Mouse (Mus musculus): ENCODE results near the gene Ddx49. TPM values are rescaled to one million over a fixed set of nuclear protein-coding genes. Genes with fewer than 3 reads are reported as not detected.
A peak's percentile ranks its signal among the peaks of the same experiment; 100 is the strongest.

Gene Ddx49
- polyA plus RNA-seq, 1 experiment from 2014 or later = 53.8 TPM

DNA sequence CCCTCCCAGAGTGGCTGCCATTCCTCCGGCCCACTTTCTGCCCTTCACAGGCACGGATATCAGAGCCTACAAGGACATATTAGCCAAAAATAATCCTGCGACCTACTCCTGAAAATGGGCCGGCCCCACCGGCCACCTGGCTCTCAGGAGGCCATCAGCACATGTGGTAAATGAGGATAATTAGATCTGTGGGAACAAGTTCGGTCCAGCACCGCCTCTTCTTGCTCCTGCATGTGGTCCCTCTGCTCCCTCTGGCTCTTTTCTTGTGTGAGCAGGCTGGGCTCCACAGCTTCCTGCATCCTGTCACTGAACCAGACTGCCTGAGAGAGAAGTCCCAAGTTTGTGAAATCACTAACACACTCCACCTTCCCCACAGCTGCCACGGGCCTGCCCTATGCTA lies 23.0 kb downstream of the Ddx49 start:
- Histone ChIP-seq H3K27me3 (no peaks in the 10 kb centered on the region), H3K27ac (replicated peaks) (no peak overlapping the region), H3K36me3 (no peaks in the 10 kb centered on the region), H3K4me2 (replicated peaks) (no peak overlapping the region), H3K4me3 (no peak overlapping the region), H3K9ac (replicated peaks) (no peak overlapping the region), H3K4me1 (peaks cover 12% of the 10 kb centered on the region), H3K9me3 (no peaks in the 10 kb centered on the region)
- WGBS = 65% methylated on average over 8 of the region's 8 CpGs
- no peak for ATAC-seq (replicated peaks)

DNA sequence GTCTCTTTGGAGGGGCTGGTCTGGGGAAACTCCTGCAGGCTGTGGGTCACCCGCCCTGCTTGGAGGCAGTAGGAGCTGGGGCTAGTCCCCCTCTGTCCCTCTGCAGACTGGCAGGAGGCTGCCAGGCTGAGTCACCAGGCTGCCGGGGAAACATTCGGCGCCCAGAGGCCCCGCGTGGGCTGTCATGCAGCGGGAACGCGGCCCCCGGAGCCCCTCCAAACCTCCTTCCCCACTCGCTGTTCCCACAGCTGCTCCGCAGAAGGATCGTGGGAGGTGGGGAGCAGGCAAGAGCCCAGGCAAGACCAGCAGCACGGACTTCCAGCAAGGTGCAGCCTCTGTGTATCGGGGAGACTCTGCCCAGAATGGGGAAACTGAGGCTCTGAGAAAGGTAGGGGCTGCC lies 24.1 kb downstream of the Ddx49 start:
- Histone ChIP-seq H3K9ac (replicated peaks) (no peak overlapping the region), H3K9me3 (no peaks in the 10 kb centered on the region), H3K4me1 (peaks cover 4% of the 10 kb centered on the region; the same call in 1 of the 2 replicates), H3K4me3 (no peak overlapping the region), H3K4me2 (replicated peaks) (no peak overlapping the region), H3K27ac (replicated peaks) (no peak overlapping the region), H3K36me3 (no peaks in the 10 kb centered on the region), H3K27me3 (no peaks in the 10 kb centered on the region)
- WGBS = 68% methylated on average over 15 of the region's 15 CpGs
- no peak for ATAC-seq (replicated peaks)

DNA sequence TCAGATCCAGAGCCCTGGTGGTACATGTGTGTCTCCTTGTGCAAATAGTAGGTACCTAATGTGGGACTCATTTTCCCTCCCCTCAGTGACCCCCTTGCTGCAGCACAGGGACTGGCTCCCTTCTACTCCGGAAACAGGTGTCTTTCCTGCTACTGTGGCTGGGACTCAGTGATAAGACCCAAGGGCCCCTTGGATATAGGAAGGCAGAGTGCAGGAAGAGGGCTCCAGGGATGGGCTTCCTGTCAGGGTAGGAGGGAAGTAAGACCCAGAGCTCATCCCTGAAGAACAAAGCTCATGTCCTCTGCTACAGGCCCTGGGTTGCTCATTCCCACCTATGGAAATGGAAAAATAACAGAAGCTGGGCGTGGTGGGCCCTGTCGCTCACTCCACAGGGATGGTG lies 25.8 kb downstream of the Ddx49 start:
- Histone ChIP-seq H3K36me3 (no peaks in the 10 kb centered on the region), H3K4me2 (replicated peaks) (no peak overlapping the region), H3K4me3 (no peak overlapping the region), H3K9ac (replicated peaks) (no peak overlapping the region), H3K4me1 (no peaks in the 10 kb centered on the region), H3K9me3 (no peaks in the 10 kb centered on the region), H3K27ac (replicated peaks) (no peak overlapping the region), H3K27me3 (no peaks in the 10 kb centered on the region)
- WGBS = 86% methylated on average over 3 of the region's 3 CpGs
- ATAC-seq (replicated peaks) = no peak

DNA sequence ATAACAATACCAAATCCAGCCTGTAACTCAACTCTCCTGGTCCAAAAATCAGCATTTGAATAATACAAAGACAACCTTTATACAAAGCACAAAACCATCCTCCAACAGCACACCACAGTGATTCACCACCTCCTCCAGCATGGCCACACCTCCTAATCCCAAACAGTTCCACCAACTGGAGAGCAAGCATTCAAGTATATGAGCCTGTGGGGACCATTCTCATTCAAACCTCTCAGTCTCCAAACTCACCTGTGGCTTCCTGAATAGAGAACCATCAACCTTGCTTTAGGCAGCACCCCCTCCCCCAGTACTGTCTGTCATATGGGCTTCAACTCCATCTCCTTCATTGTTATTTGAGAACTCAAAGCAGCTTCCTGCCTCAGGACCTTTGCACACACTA lies 27.9 kb downstream of the Ddx49 start:
- Histone ChIP-seq H3K4me2 (replicated peaks) (no peak overlapping the region), H3K4me3 (no peak overlapping the region), H3K36me3 (no peaks in the 10 kb centered on the region), H3K9me3 (no peaks in the 10 kb centered on the region), H3K27me3 (no peaks in the 10 kb centered on the region), H3K4me1 (no peaks in the 10 kb centered on the region), H3K9ac (replicated peaks) (no peak overlapping the region), H3K27ac (replicated peaks) (no peak overlapping the region)
- ATAC-seq (replicated peaks) = no peak

DNA sequence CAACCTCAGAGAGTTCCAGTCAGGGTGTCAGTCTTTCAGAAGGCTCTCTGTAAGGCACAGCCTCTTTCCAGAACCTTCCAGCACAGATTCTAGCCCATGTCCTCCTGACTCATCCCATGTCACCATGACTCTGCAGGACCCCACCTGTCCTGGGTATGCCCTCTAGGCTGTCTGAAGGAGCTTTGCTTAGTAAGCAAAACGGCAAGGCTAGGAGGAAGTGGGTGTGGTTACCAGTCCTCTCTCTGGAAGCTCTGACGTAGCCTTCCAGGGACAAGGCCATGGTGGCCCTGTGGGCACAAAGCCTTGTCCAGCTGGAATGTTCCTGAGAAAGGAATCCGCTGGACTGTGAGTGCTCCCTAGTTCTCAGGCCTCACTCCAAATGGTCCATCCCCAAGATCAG lies 29.3 kb downstream of the Ddx49 start:
- Histone ChIP-seq H3K27me3 (no peaks in the 10 kb centered on the region), H3K9me3 (no peaks in the 10 kb centered on the region), H3K27ac (replicated peaks) (no peak overlapping the region), H3K4me2 (replicated peaks) (no peak overlapping the region), H3K4me1 (no peaks in the 10 kb centered on the region; the same call in 1 of the 2 replicates), H3K4me3 (no peak overlapping the region), H3K36me3 (no peaks in the 10 kb centered on the region), H3K9ac (replicated peaks) (no peak overlapping the region)
- no peak for ATAC-seq (replicated peaks)
- 65% methylated on average over 3 of the region's 3 CpGs for WGBS

DNA sequence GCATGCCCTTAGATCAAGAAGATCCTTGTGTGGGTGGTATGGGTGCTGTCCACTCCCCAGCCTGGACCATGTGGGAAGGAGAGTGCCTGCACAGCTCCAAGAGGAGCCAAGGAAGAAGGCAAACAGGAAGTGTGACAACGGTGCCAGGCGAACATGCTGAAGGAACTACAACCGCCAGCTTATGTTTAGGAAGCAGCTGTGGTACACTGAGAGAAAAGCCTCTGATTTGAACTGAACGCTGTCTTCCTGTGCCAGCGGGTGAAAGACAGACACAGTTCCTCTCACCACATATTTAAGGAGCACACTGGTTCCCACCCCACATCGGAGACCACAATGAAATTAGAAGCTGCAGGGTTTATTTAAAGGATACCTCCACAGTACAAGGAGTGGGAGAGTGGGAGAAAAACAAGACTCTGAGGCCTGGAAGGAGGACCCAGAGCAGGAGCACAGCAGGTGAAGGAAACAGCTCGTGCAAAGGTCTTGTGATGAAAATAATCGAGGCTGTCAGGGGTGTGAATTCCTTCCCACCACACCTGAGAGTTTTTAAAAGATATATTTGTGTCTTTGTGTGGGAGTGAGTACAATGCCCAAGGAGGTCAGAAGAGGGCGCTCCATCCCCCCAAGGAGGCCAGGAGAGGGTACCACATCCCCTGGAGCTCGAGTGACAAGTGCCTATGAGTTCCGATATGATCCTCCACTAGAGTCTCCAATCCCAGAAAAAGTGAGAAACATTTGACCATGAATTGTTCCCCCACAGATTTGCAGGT lies 33.3 kb downstream of the Ddx49 start:
- H3K4me3 ChIP-seq = no peak overlapping the region

DNA sequence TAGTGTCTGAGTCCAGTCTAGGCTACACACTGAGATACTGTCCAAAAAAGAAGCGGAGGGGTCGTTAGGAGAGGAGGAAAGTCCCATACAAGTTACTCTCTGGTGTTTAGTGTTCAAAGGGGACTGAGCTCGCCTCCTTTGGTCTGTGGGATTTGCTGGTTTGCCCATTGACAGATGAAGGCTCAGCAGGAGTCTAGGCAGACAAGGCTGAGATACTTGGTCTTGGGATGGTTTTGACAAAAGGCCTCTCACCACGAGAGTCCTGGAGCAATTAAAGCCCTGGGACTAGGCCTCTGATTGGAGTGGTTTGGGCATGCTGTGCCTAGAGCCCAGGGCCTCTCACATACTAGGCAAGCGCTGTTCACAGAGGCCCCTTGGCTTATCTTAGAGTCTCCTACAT lies 34.0 kb downstream of the Ddx49 start:
- Histone ChIP-seq H3K9ac (replicated peaks) (no peak overlapping the region), H3K4me2 (replicated peaks) (no peak overlapping the region), H3K4me1 (no peaks in the 10 kb centered on the region; the same call in 1 of the 2 replicates), H3K4me3 (no peak overlapping the region), H3K9me3 (no peaks in the 10 kb centered on the region), H3K27me3 (no peaks in the 10 kb centered on the region), H3K27ac (replicated peaks) (peak overlapping the region; percentile 10; the same call in 1 of the 2 replicates), H3K36me3 (peaks cover 20% of the 10 kb centered on the region)
- WGBS = 26% methylated on average over 5 of the region's 5 CpGs
- no peak for ATAC-seq (replicated peaks)

More for the DNA sequence above, 33.3 kb downstream of the Ddx49 start:
- peak overlapping the region; percentile 10; the same call in 1 of the 2 replicates for H3K27ac ChIP-seq (replicated peaks)
- H3K27me3 ChIP-seq = no peaks in the 10 kb centered on the region
- H3K9ac ChIP-seq (replicated peaks) = no peak overlapping the region
- no peaks in the 10 kb centered on the region for H3K9me3 ChIP-seq
- H3K4me2 ChIP-seq (replicated peaks) = no peak overlapping the region
- no peak for ATAC-seq (replicated peaks)
- H3K36me3 ChIP-seq = peaks cover 13% of the 10 kb centered on the region
- no peaks in the 10 kb centered on the region; the same call in 1 of the 2 replicates for H3K4me1 ChIP-seq
- 55% methylated on average over 11 of the region's 11 CpGs for WGBS

DNA sequence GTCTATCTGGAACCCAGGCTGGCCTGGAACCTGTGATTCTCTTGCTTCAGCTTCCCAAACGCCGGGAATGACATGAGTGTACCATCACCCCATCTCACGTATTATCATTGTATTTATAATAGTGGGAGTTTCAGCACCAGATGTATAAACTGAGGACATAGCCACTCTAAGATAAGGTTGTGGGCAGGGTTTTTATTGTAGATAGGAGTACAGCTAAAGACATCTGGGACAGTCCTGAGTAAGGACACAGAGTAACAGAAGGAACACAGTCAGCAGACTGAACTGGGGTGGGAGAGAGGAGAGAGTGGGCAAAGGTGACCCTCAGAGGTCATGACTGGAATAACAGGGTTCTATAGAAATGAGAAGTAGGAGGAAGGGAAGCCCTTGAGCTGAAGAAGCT lies 34.6 kb downstream of the Ddx49 start:
- H3K27ac ChIP-seq (replicated peaks) = no peak overlapping the region
- H3K36me3 ChIP-seq = peaks cover 25% of the 10 kb centered on the region
- H3K4me1 ChIP-seq = no peaks in the 10 kb centered on the region; the same call in 1 of the 2 replicates
- no peaks in the 10 kb centered on the region for H3K9me3 ChIP-seq
- WGBS = 90% methylated on average over 3 of the region's 3 CpGs
- no peaks in the 10 kb centered on the region for H3K27me3 ChIP-seq
- H3K9ac ChIP-seq (replicated peaks) = no peak overlapping the region
- no peak overlapping the region for H3K4me2 ChIP-seq (replicated peaks)
- no peak overlapping the region for H3K4me3 ChIP-seq
- no peak for ATAC-seq (replicated peaks)

DNA sequence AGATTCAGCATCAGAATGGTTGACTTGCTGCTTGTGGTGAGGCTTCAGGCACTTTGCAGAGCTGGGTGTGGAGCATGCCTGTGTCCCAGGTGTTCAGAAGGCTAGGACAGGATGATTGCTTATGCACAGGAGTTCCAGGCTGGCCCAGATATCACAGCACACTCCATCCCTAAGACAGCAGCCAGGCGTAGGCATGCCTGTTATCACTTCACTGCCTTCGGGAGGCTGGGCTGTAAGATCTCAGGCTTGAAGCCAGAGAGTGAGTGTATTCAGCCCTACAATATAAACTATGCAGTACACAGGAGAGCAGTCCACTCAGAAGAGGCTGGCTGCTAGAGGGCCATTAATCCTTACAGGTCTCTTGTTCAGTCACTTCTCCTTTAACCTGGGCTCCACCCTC lies 43.2 kb downstream of the Ddx49 start:
- no peak overlapping the region for H3K4me3 ChIP-seq
- H3K4me2 ChIP-seq (replicated peaks) = no peak overlapping the region
- 89% methylated on average over 2 of the region's 2 CpGs for WGBS
- no peaks in the 10 kb centered on the region for H3K27me3 ChIP-seq
- H3K9me3 ChIP-seq = no peaks in the 10 kb centered on the region
- peaks cover 96% of the 10 kb centered on the region for H3K36me3 ChIP-seq
- H3K4me1 ChIP-seq = no peaks in the 10 kb centered on the region
- no peak overlapping the region for H3K27ac ChIP-seq (replicated peaks)
- no peak overlapping the region for H3K9ac ChIP-seq (replicated peaks)
- no peak for ATAC-seq (replicated peaks)

DNA sequence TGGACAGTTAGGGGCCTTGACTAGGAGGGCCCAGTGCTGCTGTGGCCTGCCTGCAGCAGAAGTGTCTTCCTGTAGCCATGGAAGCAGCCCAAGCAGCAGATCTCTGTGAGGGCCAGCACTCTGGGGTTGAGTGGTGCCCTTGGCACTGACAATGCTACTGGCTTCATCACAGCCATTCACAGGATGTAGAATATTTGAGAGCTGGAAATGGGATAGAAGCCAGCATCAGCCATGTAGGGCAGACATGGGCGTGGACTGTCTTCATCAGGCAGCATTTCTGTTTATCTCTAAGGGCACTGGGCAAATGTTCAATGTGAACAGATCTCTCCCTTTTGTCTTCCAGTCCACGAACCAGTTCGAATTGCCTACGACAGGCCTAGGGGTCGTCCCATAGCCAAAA lies 43.7 kb downstream of the Ddx49 start:
- H3K27ac ChIP-seq (replicated peaks) = no peak overlapping the region
- H3K4me2 ChIP-seq (replicated peaks) = no peak overlapping the region
- no peak overlapping the region for H3K9ac ChIP-seq (replicated peaks)
- H3K4me3 ChIP-seq = no peak overlapping the region
- H3K36me3 ChIP-seq = peaks cover 96% of the 10 kb centered on the region
- no peaks in the 10 kb centered on the region for H3K27me3 ChIP-seq
- 91% methylated on average over 5 of the region's 5 CpGs for WGBS
- no peak for ATAC-seq (replicated peaks)
- H3K4me1 ChIP-seq = no peaks in the 10 kb centered on the region
- H3K9me3 ChIP-seq = no peaks in the 10 kb centered on the region

DNA sequence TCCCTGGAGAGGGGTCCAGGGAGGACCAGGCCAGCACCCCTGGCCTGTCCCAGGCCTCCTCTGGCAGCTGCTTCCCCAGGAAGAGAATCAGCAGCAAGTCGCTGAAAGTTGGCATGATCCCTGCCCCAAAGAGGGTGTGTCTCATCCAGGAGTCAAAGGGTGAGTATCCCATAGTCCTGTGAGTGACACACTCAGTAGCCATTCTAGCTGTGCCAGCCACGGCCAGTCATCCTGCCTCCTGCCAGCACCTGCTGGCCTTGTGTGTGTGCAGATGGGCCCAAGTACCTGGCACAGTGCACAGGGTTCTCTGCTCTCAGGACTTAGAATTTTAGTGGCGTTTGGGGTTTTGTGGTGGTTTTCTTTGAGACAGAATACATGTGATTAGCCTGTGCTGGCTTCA lies 44.8 kb downstream of the Ddx49 start:
- 90% methylated on average over 3 of the region's 3 CpGs for WGBS
- H3K36me3 ChIP-seq = peaks cover 98% of the 10 kb centered on the region
- no peak for ATAC-seq (replicated peaks)
- no peak overlapping the region for H3K27ac ChIP-seq (replicated peaks)
- H3K4me3 ChIP-seq = no peak overlapping the region
- no peak overlapping the region for H3K9ac ChIP-seq (replicated peaks)
- H3K9me3 ChIP-seq = no peaks in the 10 kb centered on the region
- no peaks in the 10 kb centered on the region for H3K4me1 ChIP-seq
- H3K4me2 ChIP-seq (replicated peaks) = no peak overlapping the region
- no peaks in the 10 kb centered on the region for H3K27me3 ChIP-seq

DNA sequence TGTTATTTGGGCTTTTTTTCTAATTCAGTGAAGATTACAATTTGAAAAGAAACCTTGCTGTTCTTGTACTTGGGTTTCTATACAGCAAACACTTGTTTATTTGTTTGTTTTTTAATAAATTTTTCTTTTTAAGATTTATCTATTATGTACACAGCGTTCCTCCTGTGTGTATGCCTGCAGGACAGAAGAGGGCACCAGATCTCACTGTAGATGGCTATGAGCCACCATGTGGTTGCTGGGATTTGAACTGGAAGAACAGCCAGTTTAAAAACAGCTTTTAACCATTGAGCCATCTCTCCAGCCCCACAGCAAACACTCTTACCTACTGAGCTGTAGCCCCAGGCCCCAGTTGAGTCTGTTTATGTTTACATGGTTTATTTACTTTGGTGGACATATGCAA lies 47.7 kb downstream of the Ddx49 start:
- Histone ChIP-seq H3K4me2 (replicated peaks) (no peak overlapping the region), H3K27me3 (no peaks in the 10 kb centered on the region), H3K27ac (replicated peaks) (no peak overlapping the region), H3K9ac (replicated peaks) (no peak overlapping the region), H3K9me3 (no peaks in the 10 kb centered on the region), H3K4me3 (no peak overlapping the region), H3K4me1 (no peaks in the 10 kb centered on the region), H3K36me3 (peaks cover 97% of the 10 kb centered on the region)
- no peak for ATAC-seq (replicated peaks)
- 85% methylated on average over 1 of the region's 1 CpGs for WGBS

DNA sequence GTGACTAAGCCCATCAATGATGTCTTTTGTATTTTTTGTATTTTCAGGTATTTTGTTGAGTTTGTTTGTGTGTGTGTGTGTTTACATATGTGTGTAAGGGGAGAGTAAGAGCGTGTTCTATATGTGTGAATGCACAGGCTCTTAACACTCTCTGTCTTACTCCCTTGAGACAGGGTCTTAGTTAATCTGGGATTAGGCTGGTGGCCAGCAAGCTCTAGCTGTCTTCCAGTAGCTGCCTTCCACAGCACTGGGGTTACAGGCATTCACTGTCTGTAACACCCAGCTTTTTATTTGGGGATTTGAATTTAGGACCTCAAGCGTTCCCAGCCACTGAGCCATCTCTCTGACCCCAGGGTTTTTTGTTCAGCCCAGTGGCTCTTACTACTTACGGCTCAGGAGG lies 54.4 kb downstream of the Ddx49 start:
- Histone ChIP-seq H3K27me3 (no peaks in the 10 kb centered on the region), H3K27ac (replicated peaks) (no peak overlapping the region), H3K9ac (replicated peaks) (no peak overlapping the region), H3K9me3 (no peaks in the 10 kb centered on the region), H3K36me3 (peaks cover 83% of the 10 kb centered on the region), H3K4me1 (peaks cover 14% of the 10 kb centered on the region), H3K4me3 (no peak overlapping the region), H3K4me2 (replicated peaks) (no peak overlapping the region)
- WGBS = 80% methylated on average over 3 of the region's 3 CpGs
- no peak for ATAC-seq (replicated peaks)
